Mouse (Mus musculus): Measurements from ENCODE around the gene Actc1. TPM values are rescaled to one million over a fixed set of nuclear protein-coding genes. Genes with fewer than 3 reads are reported as not detected.

Actc1 gene
- total and polyA plus RNA-seq, 3 experiments = not detected

DNA sequence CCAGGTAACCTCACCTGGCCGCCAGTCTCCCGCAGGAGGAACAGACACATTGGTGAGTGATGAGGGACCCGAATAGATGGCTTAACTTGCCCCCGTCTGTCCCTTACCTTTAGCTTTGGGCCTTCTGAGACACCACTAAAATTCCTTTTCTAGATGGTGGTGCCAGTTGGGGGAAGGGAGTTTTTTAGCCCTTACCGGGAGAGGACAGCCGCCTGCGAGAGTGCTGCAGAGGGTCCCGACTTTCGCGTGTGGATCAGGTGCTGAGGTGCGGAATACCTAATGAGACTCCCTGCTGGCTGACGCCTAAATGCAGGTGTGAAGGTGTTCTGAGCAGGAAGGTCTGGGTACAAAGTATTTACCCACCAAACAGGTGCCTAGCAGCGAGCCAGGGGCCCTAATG, 39.5 kb downstream of the Actc1 start:
- dilution Hi-C loops (cut with MboI; ENCODE audit: extremely low pct_ligation_motif_present, extremely low pct_unique_long_range_greater_than_20kb, low sequenced_read_pairs) (no loop called here), in situ Hi-C loops (cut with MboI; ENCODE audit: low pct_ligation_motif_present, low pct_unique_long_range_greater_than_20kb, low sequenced_read_pairs) (no loop called here)
- no peak overlapping the region for H3K27ac ChIP-seq (ENCODE audit: insufficient read depth, low read depth)
- H3K79me2 ChIP-seq (replicated peaks; ENCODE audit: control insufficient read depth, extremely low read depth, insufficient read depth, poor library complexity, severe bottlenecking) = no peaks in the 10 kb centered on the region
- TF ChIP-seq CHD1 (IDR thresholded peaks at IDR 0.05; ENCODE audit: low read depth, low read length) (no peak), MXI1 (IDR thresholded peaks at IDR 0.05; ENCODE audit: low read depth, low read length) (no peak), USF2 (conservative IDR thresholded peaks at IDR 0.05; ENCODE audit: low read depth, low read length) (no peak), RCOR1 (conservative IDR thresholded peaks at IDR 0.05; ENCODE audit: low read depth, low read length) (no peak), JUND (conservative IDR thresholded peaks at IDR 0.05; ENCODE audit: low read depth, low read length) (no peak), PAX5 (IDR thresholded peaks at IDR 0.05; ENCODE audit: low read length) (no peak), EP300 (IDR thresholded peaks at IDR 0.05; ENCODE audit: low read length) (no peak), ZNF384 (IDR thresholded peaks at IDR 0.05; ENCODE audit: low read depth, low read length) (no peak), HCFC1 (IDR thresholded peaks at IDR 0.05; ENCODE audit: low read depth, low read length) (no peak), TCF12 (IDR thresholded peaks at IDR 0.05; ENCODE audit: low read depth, low read length) (no peak), MEF2A (IDR thresholded peaks at IDR 0.05; ENCODE audit: borderline replicate concordance, low read depth, low read length) (no peak), NRF1 (IDR thresholded peaks at IDR 0.05; ENCODE audit: low read depth, low read length) (no peak), MAFK (IDR thresholded peaks at IDR 0.05; ENCODE audit: insufficient replicate concordance, low read length) (no peak), ELF1 (IDR thresholded peaks at IDR 0.05; ENCODE audit: low read depth, low read length) (no peak), MAZ (IDR thresholded peaks at IDR 0.05; ENCODE audit: low read depth, low read length) (no peak), MYC (IDR thresholded peaks at IDR 0.05; ENCODE audit: low read depth, low read length) (no peak), SIN3A (IDR thresholded peaks at IDR 0.05; ENCODE audit: low read length) (no peak), POLR2AphosphoS2 (IDR thresholded peaks at IDR 0.05; ENCODE audit: low read depth, low read length) (no peak)
- H3K4me3 ChIP-seq (replicated peaks in 1 of 3; ENCODE audit: low read depth in 2 of 3, low read length in 2 of 3, poor library complexity in 1 of 3) = no peak overlapping the region
- H3K36me3 ChIP-seq (replicated peaks in 1 of 2; ENCODE audit: control insufficient read depth in 1 of 2, insufficient read depth in 1 of 2, low read length in 1 of 2) = no peaks in the 10 kb centered on the region
- H3K9ac ChIP-seq (ENCODE audit: insufficient read depth, low read depth) = no peak overlapping the region
- no peak overlapping the region for H3K4me2 ChIP-seq (ENCODE audit: insufficient read depth, low read depth, poor library complexity, severe bottlenecking)
- no peaks in the 10 kb centered on the region for H3K4me1 ChIP-seq (ENCODE audit: control insufficient read depth in 1 of 2, insufficient read depth in 2 of 2)
- H3K27me3 ChIP-seq (replicated peaks) = no peaks in the 10 kb centered on the region
- DNase-seq (ENCODE audit: extremely low read depth) = no peak
- peaks cover 3% of the 10 kb centered on the region for H3K9me3 ChIP-seq (replicated peaks; ENCODE audit: low read length)

DNA sequence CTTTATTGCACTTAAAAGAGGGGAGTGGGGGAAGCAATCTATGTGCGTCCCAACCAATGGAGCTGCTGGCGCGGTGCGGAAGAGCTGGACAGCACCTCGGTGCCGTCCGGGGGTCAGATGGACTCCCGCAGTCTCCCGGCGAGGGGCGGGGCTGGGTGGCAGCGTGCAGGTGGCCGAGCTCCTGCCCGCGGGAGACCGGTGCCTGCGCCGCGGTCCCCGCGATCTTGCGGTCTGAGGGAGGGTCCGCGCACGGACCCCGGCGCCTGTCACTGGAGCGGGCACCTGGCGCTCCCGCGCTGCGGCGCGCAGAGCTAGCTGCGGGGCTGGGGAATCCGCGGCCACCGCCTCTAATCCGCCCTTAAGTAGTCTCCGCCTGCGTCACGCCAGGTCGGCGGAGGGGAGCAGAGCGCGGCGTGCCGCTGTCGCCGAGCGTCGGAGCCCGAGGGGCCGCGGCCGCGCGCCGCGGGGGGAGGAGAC, 40.0 kb downstream of the Actc1 start, which contains the start of gene Gjd2:
TSS of gene Gjd2 (minus strand) at position 325 of the 477 bp plus-strand sequence.
- in situ Hi-C loops (cut with MboI; ENCODE audit: low pct_ligation_motif_present, low pct_unique_long_range_greater_than_20kb, low sequenced_read_pairs) = no loop called here
- dilution Hi-C loops (cut with MboI; ENCODE audit: extremely low pct_ligation_motif_present, extremely low pct_unique_long_range_greater_than_20kb, low sequenced_read_pairs) = no loop called here

More for the DNA sequence above, 40.0 kb downstream of the Actc1 start, which contains the start of gene Gjd2:
- Histone ChIP-seq H3K36me3 (replicated peaks in 1 of 2; ENCODE audit: control insufficient read depth in 1 of 2, insufficient read depth in 1 of 2, low read length in 1 of 2) (no peaks in the 10 kb centered on the region), H3K27me3 (replicated peaks) (no peaks in the 10 kb centered on the region), H3K9me3 (replicated peaks; ENCODE audit: low read length) (peaks cover 3% of the 10 kb centered on the region), H3K79me2 (replicated peaks; ENCODE audit: control insufficient read depth, extremely low read depth, insufficient read depth, poor library complexity, severe bottlenecking) (no peaks in the 10 kb centered on the region), H3K4me3 (replicated peaks in 1 of 3; ENCODE audit: low read depth in 2 of 3, low read length in 2 of 3, poor library complexity in 1 of 3) (no peak within 1 kb of the TSS), H3K27ac (ENCODE audit: insufficient read depth, low read depth) (no peak within 1 kb of the TSS), H3K4me2 (ENCODE audit: insufficient read depth, low read depth, poor library complexity, severe bottlenecking) (no peak within 1 kb of the TSS), H3K9ac (ENCODE audit: insufficient read depth, low read depth) (no peak within 1 kb of the TSS), H3K4me1 (ENCODE audit: control insufficient read depth in 1 of 2, insufficient read depth in 2 of 2) (no peaks in the 10 kb centered on the region)
- TF ChIP-seq MAFK (IDR thresholded peaks at IDR 0.05; ENCODE audit: insufficient replicate concordance, low read length) (no peak), POLR2A (IDR thresholded peaks at IDR 0.05; ENCODE audit: low read depth, low read length) (no peak), NELFE (IDR thresholded peaks at IDR 0.05; ENCODE audit: low read depth, low read length) (no peak), SIN3A (IDR thresholded peaks at IDR 0.05; ENCODE audit: low read length) (no peak), SMC3 (IDR thresholded peaks at IDR 0.05; ENCODE audit: low read depth, low read length) (no peak), BHLHE40 (IDR thresholded peaks at IDR 0.05; ENCODE audit: low read depth, low read length) (no peak), ZKSCAN1 (IDR thresholded peaks at IDR 0.05; ENCODE audit: borderline replicate concordance, low read depth, low read length) (no peak), MAZ (IDR thresholded peaks at IDR 0.05; ENCODE audit: low read depth, low read length) (no peak), JUND (conservative IDR thresholded peaks at IDR 0.05; ENCODE audit: low read depth, low read length) (no peak), POLR2AphosphoS2 (IDR thresholded peaks at IDR 0.05; ENCODE audit: low read depth, low read length) (no peak), CHD2 (IDR thresholded peaks at IDR 0.05; ENCODE audit: low read length) (no peak), ELF1 (IDR thresholded peaks at IDR 0.05; ENCODE audit: low read depth, low read length) (no peak)
- DNase-seq (ENCODE audit: extremely low read depth) = no peak

All from CH12.LX (cell line).